Mouse (Mus musculus): ENCODE measurements around the gene Zfp53.
"Not testable (repeated sequence)": the region's sequence is repeated elsewhere in the genome, so short reads cannot be mapped to it uniquely, and the experiment has no call there.

The Zfp53 gene

DNA sequence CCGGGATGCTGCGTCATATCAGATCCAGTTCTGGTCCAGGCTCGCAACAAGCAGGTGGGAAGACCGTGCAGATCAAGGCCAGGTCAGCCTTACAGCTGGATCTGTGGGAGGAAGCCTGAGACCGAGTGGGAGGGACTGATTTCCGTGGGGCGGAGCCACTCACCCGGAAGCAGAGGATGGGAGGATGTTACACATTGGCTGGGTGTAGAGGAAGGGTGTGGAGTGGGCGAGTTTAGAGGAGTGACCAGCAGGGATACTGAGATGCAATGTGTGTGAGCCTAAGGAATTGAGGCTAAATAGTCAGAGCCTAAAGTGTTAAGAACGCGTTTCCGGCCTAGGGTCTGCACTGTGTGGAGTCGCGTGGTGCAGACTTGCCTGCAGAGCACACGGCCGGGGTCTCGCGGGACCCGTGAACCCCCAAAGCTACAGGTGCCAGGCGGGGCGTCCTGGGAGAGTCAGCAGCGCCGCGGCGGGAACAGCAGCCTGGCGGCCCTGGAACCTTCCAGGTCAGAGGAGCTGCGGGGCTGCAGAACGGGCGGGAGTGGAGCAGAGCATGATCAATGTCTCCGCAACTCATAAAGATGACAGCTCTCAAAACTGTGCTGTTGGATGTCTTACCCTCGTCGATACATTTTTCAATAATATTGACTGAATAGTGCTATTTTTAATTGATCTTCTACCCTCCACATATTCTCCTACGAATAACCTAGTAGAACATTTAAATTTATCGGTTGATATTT, at the start of gene Zfp53:
Zfp53 (plus strand) TSS at position 239 of the 740 bp plus-strand sequence.
- in situ Hi-C loops (cut with MboI), result no loop called here

DNA sequence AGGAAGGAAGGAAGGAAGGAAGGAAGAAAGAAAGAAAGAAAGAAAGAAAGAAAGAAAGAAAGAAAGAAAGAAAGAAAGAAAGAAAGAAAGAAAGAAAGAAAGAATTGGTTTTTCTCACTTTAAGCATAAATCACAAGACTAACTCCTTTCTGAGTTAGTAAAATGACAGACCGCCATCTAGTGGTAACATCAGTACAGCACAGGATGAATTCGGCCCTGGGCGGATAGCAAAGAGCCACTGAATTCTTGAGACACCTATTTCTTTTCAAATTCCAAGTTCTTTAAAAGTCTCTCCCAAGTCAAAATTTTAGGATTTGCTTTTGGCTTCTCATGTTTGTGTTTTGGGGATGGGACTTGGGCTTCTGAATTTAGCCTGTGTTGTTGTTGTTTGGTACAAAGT, 39.1 kb upstream of the Zfp53 start:
- in situ Hi-C loops (cut with MboI), result no loop called here

DNA sequence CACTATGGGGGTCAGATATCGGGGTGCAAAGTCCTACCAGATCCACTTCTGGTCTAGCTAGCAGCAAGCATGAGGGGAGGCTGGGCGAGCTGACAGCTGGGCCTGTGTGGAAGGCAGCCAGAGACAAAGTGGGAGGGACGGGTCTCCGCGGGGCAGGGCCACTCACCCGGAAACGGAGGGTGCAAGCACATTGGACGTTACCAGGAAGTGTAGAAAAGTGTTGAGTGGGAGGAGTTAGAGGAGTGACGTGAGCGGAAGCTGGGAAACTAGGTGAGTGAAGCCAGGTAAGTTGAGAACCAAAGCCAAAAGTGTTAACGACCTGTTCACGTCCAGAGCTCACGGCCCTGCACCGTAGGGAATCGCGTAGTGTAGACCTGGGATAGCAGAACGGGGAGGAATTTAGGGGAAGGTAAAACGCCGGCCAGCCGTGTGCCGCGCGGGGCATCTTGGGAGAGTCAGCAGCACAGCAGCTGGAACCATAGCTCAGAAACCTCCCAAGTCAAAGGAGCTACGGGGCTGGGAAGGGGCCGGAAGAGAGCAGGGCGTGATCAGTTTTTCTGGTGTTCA, 38.6 kb upstream of the Zfp53 start, which contains the start of gene Zfp51:
Zfp51 (plus strand) TSS at position 237 of the 567 bp plus-strand sequence.
- in situ Hi-C loops (cut with MboI), result no loop called here

DNA sequence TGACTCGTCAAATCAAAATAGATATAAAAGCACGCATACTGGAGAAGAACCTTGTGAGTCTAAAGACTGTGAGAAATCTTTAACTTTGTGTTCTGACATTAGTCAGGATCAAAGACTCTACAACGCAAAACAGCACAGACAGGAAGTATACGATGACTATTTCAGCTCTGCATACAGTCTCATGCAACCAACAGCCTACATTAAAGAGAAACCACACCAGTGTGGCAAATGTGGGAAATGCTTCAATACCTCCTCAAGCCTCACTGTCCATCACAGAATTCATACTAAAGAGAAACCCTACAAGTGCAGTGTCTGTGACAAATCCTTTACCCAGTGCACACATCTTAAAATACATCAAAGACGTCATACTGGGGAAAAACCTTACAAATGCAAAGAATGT, 25.2 kb upstream of the Zfp53 start:
- in situ Hi-C loops (cut with MboI), result no loop called here

DNA sequence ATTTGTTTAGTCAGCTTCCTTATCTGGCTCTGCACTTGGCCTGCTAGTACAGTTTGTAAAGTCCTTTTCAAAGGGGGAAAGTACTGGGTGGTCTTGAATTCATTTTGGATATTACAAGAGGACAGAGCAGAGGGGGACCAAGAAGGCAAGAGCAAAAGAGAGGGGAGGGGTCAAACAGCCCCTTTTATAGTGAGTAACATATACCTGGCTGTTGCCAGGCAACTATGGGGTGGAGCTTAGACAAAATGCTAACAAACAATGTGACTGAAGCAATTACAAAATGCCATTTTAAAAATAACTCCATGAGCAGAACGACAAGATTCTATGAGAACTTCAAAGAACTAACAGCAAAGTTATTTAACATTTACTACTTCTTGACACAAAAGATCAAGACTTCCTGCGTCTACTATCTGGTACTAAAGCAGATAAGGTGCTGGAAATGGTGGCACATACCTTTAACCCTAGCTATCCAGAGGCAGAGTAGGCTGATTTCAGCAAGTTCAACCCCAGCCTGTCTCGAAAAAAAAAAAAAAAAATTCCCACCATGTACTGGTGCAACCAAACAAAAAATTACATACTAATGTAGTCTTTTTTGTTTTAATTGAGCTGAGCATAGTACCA, 16.7 kb upstream of the Zfp53 start:
- in situ Hi-C loops (cut with MboI), result no loop called here

DNA sequence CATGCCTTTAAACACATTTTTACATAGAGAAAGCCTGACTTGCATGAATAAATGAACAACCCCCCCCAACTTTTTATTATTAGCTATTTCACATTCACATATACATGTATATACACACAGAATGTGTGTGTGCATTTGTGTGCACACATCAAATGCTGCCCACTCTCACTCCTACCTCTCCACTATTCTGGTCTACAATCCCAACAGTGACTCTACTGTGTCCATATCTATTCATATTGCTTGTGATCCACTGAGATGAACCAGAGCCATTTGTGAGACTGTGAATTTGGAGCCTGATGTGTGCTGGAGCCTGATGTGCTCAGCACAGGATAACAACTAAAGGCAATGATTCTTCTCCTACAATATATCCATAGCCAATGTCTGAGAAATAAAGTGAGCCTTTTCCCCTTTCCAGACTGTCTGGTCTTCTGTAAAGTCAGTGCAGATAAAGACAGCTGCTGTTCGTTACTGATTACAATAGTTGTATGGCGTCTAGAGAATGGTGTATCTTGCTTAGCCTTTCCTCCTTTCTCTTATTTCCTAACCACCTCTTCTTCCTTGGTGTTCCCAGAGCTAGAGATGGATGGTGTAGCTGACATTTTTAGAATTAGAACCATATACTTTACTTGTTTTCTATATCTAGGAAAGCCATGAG, 16.0 kb upstream of the Zfp53 start:
- in situ Hi-C loops (cut with MboI), result no loop called here

DNA sequence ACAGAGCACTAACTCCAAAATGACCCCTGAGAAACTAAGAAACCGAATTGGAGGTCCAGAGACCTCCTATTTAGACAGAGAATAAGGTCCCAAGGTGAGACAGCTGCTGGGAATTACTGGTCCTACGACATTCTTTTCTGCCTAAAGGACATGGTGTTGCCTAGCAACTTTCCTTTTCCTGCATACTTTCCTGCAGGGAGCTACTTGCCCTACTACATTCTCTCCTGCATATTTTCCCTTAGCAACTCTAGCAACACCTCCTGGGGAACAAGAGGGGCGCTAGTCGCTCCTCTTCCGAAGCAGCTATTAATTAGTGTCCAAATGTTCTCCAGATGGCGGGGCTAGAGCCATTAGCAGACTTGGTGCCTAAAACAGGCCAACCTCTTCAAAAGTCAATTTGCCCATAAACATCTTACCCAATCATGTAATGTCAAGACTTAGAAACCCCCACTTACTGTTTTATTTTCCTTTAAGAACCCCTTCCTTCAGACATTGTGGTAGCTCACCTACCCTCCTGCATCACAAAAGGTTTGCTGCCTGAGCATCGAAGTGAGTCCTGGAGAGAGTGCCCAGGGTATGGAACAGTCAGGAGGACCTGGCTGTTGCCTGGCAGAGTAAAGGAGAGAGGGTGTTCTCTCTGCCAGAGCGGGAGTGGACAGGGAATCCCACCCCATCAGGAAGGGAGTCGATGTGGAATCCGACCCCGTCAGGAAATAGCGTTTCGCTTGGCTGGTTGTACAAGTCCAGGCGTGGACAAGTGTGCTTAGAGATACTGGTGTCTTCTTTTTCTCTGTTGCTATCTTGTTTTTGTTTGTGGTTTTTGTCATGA, 15.2 kb upstream of the Zfp53 start:
- in situ Hi-C loops (cut with MboI), result no loop called here

DNA sequence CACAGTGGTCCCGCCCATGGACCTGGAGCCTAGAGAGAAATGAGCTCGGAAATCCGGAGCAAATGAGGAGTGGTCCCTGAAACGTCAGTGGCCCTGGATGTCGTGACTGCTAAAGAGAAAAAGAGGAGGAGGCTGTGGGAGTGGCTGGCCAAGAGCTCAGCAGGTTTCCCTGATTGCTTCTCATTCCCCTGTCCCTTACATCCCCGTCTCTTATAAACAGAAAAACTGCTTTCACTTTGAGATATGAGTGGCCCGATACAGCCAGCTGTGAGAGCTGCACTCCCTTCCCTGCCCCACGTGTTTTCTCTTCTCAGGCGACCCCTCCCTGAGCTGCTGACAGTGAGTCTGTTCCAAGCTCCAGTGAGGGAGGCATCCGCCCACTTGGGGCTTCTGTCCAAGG, 14.1 kb upstream of the Zfp53 start:
- in situ Hi-C loops (cut with MboI), result not testable (repeated sequence)

DNA sequence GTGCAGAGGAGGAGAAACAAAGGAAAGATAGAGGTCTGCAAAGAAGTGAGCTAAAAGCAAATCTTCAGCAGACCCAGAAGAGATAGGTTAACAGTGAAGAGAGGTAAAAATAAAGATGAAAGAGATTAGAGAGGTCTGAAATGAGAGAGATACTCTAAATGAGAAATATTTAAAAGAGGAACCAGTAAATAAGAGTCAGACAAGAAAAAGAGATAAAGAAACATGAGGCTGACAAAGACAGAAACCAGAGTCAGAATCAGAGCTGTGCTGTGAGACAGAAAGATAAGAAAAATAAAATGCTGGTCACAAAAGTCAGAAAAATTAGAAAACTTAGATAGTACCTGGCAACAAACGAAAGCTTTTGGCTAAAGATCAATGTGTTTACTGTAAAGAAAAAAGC, 13.5 kb upstream of the Zfp53 start:
- in situ Hi-C loops (cut with MboI), result not testable (repeated sequence)

DNA sequence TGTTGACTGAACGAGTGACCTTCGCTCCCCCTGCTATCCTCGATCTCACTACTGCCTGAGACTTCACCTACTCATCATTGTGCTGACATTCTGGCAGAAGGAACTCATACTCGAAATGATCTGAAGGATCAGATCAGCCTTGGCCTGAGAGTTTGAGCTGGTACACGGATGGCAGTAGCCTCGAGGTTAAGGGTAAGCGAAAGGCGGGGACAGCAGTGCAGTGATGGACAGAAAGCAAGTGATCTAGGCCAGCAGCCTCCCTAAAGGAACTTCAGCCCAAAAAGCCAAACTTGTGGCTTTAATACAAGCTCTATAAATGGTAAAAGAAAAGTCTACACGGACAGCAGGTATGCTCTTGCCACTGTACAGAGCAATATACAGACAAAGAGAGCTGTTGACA, 12.4 kb upstream of the Zfp53 start:
- in situ Hi-C loops (cut with MboI), result not testable (repeated sequence)

DNA sequence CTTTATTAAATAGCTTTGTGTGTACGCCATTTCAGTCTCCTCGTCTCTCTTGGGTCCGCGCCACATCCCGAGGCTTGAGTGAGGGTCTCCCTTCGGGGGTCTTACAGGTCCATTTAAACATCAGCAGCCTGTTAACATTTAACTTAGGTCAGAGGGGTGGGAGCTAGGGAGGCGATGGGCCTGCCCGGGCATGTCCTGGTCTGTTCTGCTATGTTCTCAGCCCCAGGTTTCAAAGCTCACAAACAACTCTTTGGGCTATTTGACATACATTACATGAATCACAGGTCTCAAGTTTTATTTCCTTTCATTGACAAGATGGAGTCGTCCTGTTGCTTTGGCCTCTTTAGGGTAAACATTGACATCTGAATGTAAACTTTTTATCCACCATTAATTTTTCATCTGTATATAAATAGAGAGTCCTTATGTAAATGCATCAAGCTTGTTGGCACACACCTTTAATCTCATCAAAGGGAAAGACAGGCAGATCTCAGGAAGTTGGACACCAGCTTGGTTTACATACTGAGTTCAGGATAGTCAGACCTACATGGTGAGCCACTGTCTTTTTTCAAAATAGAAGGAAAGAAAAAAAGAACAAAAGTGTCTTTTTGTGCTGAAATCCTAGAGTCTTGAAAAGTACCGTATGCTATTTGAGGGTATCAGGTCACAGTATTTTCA, 10.6 kb upstream of the Zfp53 start:
- in situ Hi-C loops (cut with MboI), result not testable (repeated sequence)

DNA sequence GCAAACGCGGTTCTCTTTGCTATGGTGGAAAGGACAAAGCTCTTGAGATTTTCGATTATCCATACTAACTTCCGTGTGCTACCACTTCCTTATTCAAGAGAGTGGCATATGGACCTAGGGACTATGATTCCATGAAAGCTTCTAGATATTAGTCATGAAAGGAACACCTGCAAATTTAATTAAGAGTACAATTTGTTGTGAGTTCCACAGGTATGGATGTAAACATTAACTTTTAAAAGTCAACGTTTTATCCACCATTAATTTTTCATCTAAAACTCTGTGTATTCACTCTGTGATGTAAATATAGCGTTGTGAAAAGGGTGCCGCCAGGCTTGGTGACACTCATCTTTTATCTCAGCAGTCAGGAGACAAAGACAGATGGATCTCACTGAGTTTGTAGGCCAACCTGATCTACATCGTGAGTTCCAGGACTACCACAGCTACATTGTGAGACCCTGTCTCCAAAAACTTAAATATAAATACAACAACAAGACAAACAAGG, 753 bp downstream of the Zfp53 start:
- in situ Hi-C loops (cut with MboI), result no loop called here

DNA sequence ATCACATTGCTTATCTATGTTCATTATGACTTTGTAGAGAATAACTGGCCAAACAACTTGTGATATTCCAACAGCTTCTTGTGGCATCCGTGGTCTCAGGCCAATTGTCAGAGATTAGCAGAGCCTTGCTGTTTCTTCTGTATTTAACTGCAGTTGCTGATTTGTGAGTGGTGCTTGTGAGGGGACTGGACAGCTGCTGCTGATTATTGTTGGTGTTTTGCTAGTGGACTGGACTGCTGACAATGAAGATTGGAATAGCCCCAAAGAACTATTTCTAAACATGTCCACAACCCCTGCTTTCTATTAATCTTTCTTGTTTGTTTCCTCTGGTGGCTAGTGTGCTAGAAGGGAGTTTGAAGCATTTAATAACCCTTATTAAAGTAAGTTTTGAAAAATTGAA, 12.6 kb downstream of the Zfp53 start:
- in situ Hi-C loops (cut with MboI), result no loop called here

DNA sequence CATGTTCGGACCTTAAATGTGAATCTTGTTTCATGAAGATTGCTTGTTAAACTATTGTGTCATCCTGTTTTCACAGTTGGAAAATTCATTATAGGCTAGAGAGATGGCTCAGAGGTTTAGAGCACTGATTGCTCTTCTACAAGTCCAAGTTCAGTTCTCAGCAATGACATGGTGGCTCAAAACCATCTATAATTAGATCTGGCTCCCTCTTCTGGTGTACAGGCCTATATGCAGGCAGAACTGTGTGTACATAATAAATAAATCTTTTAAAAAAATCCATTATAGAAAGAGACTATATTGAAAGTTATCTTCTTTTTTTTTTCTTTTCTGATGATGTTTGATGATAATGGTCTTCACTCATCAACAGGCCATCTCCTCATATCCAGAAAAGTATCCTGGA, 15.7 kb downstream of the Zfp53 start:
- in situ Hi-C loops (cut with MboI), result no loop called here

DNA sequence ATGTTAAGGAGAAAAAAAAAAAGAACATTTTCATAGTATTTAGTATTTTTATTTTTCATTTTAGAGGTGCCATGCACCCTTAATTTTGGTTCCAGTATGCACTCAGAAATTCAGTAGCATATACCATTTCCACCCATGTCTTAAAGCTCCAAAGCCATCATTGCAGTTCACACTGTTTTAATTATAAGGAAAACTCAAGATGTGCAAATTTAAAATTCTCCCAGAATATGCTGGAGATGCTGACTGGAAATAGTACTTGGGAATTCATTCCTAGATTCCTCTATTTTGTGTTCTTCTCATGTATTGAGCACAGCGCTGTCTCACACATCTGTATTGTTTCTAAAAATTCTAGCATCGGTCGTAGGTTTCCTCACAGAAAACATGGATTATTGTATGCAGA, 17.5 kb downstream of the Zfp53 start:
- in situ Hi-C loops (cut with MboI), result no loop called here

DNA sequence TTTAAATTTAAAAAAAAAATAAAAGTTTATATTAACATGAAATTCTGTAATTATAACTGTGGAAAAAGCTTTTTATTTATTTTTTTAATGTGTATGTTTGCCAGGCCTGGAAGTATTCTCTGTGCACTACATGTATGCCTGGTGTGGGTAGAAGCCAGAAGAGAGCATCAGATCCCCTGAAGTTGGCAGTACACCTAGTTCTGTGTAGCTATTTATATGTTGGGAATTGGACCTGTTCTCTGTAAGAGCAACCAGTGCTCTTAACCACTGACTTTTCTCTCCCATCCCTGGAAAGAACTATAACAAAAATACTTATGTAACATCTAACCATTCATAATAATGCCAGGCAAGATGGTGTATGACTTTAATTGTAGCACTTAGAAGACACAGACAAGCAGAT, 21.0 kb downstream of the Zfp53 start:
- in situ Hi-C loops (cut with MboI), result loop anchor here (10.0 kb wide), 1 partner anchor 235 kb away; no protein-coding TSS in a partner anchor

DNA sequence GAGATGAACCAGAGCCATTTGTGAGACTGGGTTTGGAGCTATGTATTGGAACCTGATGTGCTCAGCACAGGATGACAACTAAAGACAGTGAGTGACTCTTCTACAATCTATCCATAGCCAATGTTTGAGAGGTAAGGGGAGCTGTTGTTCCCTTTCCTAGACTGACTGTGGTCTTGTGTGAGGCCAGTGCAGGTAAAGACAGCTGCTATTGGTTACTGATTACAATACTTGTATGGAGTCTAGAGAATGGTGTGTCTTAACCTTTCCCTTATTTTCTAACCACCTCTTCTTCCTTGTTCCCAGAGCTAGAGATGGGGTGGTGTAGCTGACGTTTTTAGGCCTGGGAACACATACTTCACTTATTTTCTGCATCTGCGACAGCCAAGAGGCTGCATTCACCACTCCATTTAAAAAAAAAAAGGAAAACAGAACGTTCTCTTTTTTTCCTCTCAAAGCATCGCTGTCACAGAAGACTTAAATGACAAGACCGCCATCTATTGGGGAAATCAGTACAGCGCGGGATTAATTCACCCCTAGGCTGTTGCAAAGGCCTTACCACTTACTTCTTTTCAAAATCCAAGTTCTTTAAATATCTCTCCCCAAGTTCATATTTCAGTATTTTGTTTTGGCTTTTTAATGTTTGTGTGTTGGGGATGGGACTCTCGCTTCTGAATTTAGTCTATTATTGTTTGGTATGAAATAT, 26.8 kb downstream of the Zfp53 start:
- in situ Hi-C loops (cut with MboI), result loop anchor here (10.0 kb wide), 1 partner anchor 241 kb away; no protein-coding TSS in a partner anchor

DNA sequence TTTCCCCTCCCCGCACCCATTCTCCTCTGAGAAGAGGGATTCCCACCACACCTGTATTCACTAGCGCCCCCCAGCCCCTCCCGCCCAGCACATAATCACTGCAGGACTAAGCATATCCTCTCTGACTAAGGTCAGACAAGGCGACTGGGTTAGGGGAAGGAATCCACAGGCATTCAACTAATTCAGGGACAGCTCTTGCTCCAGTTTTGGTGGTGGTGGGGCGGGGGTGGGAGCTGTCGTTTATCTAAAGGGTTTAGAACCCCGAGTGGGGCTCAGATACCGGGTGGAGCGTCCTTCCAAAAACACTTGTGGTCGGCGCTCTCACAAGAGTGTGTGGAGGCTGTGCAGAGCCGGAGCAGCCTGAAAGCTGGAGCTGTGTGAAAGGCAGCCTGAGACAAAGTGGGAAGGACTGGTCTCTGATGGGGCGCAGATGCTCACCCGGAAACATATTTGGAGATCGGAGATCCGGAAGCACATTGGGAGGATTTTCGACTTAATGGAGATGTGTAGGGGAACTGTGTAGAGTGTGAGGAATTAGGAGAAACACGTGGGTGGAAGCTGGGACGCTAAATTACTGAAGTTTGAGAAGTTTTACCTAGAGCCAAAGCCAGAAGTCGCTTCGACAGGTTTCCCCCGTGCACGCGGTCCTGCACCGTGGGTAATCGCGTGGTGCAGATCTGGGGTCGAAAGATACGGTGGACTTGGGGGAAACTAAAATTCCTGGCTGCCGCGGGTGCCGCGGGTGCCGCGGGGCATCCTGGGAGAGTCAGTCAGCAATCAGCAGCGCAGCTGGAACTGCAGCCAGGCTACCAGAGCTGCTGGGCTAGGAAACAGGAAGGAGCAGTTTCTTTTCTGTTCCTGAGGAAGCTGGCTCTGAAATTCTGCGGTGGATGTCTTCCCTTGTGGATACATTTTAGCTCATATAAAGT, 27.7 kb downstream of the Zfp53 start:
- in situ Hi-C loops (cut with MboI), result loop anchor here (10.0 kb wide), 1 partner anchor 242 kb away; no protein-coding TSS in a partner anchor

DNA sequence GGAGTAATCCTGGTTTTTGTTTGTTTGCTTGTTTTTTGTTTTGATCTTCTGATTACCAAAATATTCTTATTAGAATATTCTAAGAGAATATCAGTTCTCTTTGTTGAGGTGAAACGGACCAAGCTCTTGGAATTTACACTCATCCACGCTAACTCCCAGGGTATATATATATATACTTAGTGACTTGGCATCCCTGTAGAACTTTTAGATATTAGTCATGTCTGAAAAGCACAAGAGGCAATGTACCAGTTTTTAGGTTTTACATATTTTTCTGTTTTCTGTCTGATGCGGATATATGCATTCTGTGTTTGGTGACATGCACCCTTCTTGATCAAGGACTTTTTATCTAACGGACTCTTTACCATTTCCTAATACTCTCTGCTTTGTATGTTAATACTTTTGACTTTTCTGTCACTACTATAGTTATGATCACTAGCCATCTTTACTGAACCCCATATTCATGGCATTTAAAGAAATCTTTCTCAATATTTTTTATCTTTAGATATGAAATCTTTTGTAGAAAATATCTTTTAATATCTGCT, 28.4 kb downstream of the Zfp53 start:
- in situ Hi-C loops (cut with MboI), result loop anchor here (10.0 kb wide), 1 partner anchor 242 kb away; no protein-coding TSS in a partner anchor
